Mouse (Mus musculus): ENCODE results near the gene Zfp622. TPM values are rescaled to one million over a fixed set of nuclear protein-coding genes. Genes with fewer than 3 reads are reported as not detected.

Zfp622 gene
- polyA plus RNA-seq, 1 experiment from 2014 or later = 34.4 TPM

DNA sequence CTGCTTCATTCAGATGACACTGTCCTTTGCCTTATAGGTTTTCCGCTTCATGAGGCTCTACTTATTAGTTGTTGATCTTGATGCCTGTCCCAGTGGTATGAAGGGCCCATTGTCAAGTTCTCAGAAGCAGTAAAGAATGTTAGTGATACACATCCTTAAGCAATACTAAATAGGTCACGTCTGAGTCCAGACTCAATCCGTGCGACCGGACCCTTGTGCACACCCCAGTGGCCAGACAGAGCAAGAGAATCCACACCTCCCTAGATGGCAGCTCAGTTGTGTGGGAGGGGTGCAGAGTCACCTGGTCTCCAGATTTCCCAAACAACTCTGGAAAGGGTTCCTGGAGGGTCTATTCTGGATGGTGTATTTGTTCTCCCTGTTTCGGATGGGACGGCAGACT is 37.7 kb upstream of the Zfp622 start:
- no peaks in the 10 kb centered on the region for H3K36me3 ChIP-seq (ENCODE audit: control insufficient read depth, insufficient read depth, low read length)
- 96% methylated on average over 7 of the region's 7 CpGs for WGBS
- no peak for ATAC-seq (ENCODE audit: insufficient number of reproducible peaks, low FRiP score, low TSS enrichment, low read depth)
- no peaks in the 10 kb centered on the region for H3K4me1 ChIP-seq (ENCODE audit: control insufficient read depth, insufficient read depth, low read length)
- H3K4me2 ChIP-seq (ENCODE audit: low read depth, severe bottlenecking) = no peak overlapping the region
- no peak overlapping the region for H3K27ac ChIP-seq (replicated peaks; ENCODE audit: low read depth, low read length)
- no peaks in the 10 kb centered on the region for H3K27me3 ChIP-seq (ENCODE audit: control insufficient read depth, insufficient read depth, low read length)
- H3K4me3 ChIP-seq (ENCODE audit: low read depth, low read length) = no peak overlapping the region
- no peak for DNase-seq (ENCODE audit: low spot score)
- H3K9me3 ChIP-seq (ENCODE audit: control insufficient read depth, low read length) = no peaks in the 10 kb centered on the region
- no peak overlapping the region for H3K9ac ChIP-seq (ENCODE audit: low read length)

DNA sequence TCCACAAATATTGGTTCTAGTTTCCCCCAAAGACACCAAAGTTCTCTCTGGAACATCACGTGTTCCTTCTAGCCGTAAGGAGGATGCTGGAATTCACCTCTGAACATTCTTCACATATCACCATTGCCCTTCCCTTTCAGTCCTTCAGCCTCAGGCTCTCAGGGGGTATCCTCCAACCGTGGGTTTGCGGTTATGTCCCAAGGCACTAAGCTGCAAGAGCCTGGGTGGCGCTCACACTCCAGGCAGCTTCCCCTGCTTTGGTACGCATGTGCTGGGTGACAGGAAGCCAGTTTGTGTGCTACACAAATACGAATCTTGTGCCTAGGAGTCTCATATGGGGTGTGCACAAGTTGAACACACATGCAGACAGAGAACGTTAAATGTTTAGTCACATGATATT is 36.8 kb upstream of the Zfp622 start:
- H3K9me3 ChIP-seq (ENCODE audit: control insufficient read depth, low read length) = no peaks in the 10 kb centered on the region
- H3K4me1 ChIP-seq (ENCODE audit: control insufficient read depth, insufficient read depth, low read length) = no peaks in the 10 kb centered on the region
- no peaks in the 10 kb centered on the region for H3K27me3 ChIP-seq (ENCODE audit: control insufficient read depth, insufficient read depth, low read length)
- 83% methylated on average over 8 of the region's 8 CpGs for WGBS
- H3K4me3 ChIP-seq (ENCODE audit: low read depth, low read length) = no peak overlapping the region
- no peak overlapping the region for H3K4me2 ChIP-seq (ENCODE audit: low read depth, severe bottlenecking)
- H3K36me3 ChIP-seq (ENCODE audit: control insufficient read depth, insufficient read depth, low read length) = no peaks in the 10 kb centered on the region
- no peak overlapping the region for H3K27ac ChIP-seq (replicated peaks; ENCODE audit: low read depth, low read length)
- H3K9ac ChIP-seq (ENCODE audit: low read length) = no peak overlapping the region
- no peak for ATAC-seq (ENCODE audit: insufficient number of reproducible peaks, low FRiP score, low TSS enrichment, low read depth)
- DNase-seq (ENCODE audit: low spot score) = no peak

DNA sequence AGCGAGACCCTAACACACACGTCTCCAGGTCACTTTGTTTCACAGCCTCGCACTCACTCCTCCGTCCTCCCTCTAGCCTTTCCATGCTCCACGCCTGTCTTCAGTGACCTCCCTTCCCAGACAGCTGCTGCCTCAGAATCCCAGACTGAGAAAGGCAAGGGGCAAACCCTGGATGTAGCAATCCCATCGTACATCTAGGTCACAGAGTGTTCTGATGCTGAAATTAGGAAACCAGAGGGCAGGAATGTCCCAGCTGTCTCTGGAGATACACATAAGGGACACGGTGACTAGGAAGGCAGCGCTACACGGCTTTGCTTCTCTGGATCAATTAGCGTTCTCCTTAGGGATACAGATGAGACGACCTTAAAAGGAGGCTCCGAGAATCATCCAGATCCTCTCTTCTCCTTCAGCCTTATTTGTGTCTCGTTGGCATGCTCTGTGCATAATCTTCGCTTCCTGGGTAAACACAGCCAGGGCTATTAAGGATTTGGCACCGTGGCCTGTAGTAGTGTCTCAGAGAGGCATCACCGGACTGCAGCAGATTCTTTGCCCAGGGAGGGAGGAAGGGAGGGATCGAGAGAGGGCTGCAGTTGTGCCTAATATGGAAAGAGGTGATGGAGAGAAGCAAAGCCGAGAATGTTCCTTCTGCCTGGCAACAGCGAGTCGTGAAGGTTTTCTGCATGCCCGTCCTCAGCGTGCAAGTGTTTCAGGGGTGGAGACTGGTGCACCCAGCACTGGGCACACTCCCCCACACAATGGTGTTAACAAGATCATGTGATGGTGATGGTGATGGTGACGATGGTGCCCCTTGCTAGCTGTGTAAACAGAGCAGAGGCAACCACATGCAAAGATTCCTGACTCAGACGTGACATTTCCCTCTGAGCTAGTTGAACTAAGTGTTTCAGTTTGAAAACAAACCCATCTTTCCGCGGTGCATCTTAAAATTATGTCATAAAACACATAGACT is 35.6 kb upstream of the Zfp622 start:
- Histone ChIP-seq H3K9me3 (ENCODE audit: control insufficient read depth, low read length) (no peaks in the 10 kb centered on the region), H3K9ac (ENCODE audit: low read length) (no peak overlapping the region), H3K4me2 (ENCODE audit: low read depth, severe bottlenecking) (no peak overlapping the region), H3K4me3 (ENCODE audit: low read depth, low read length) (no peak overlapping the region), H3K27ac (replicated peaks; ENCODE audit: low read depth, low read length) (no peak overlapping the region), H3K36me3 (ENCODE audit: control insufficient read depth, insufficient read depth, low read length) (no peaks in the 10 kb centered on the region), H3K27me3 (ENCODE audit: control insufficient read depth, insufficient read depth, low read length) (no peaks in the 10 kb centered on the region), H3K4me1 (ENCODE audit: control insufficient read depth, insufficient read depth, low read length) (no peaks in the 10 kb centered on the region)
- WGBS = 83% methylated on average over 26 of the region's 26 CpGs
- DNase-seq (ENCODE audit: low spot score) (no peak), ATAC-seq (ENCODE audit: insufficient number of reproducible peaks, low FRiP score, low TSS enrichment, low read depth) (no peak)

DNA sequence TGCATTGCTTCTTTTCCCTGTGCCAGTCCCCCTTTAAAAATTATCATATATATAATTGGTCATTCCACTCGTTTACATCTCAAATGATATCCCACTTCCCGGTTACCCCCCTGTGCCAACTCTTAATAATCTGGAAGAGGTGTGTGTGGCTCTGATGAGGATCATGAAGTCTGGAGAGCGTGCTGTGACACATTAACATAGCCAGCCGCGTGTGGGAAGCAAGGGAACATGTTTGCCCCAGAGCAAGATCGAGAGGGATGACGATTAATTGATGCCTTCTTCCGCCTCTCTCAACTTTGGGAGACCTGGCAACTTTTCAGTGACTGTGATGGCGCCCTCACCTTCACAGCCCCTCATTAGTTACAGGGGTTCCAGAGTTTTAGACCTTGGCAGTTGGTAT is 34.5 kb upstream of the Zfp622 start:
- Histone ChIP-seq H3K9ac (ENCODE audit: low read length) (no peak overlapping the region), H3K27ac (replicated peaks; ENCODE audit: low read depth, low read length) (no peak overlapping the region), H3K4me1 (ENCODE audit: control insufficient read depth, insufficient read depth, low read length) (no peaks in the 10 kb centered on the region), H3K27me3 (ENCODE audit: control insufficient read depth, insufficient read depth, low read length) (no peaks in the 10 kb centered on the region), H3K9me3 (ENCODE audit: control insufficient read depth, low read length) (no peaks in the 10 kb centered on the region), H3K4me3 (ENCODE audit: low read depth, low read length) (no peak overlapping the region), H3K36me3 (ENCODE audit: control insufficient read depth, insufficient read depth, low read length) (no peaks in the 10 kb centered on the region), H3K4me2 (ENCODE audit: low read depth, severe bottlenecking) (no peak overlapping the region)
- ATAC-seq (ENCODE audit: insufficient number of reproducible peaks, low FRiP score, low TSS enrichment, low read depth) (no peak), DNase-seq (ENCODE audit: low spot score) (no peak)
- 83% methylated on average over 9 of the region's 9 CpGs for WGBS

DNA sequence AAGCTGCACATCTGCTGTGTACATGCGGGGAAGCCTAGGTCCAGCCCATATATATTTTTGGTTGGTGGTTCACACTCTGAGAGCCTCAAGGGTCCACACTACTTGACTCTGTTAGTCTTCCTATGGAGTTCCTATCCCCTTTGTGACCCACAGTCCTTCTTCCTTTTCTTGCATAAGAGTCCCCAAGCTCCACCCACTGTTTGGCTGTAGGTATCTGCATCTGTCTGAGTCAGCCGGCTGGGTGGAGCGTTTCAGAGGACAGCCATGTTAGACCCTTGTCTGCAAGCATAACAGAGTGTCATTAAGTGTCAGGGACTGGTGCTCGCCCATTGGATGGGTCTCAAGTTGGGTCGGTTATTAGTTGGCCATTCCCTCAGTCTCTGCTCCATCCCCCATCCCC is 33.6 kb upstream of the Zfp622 start:
- no peaks in the 10 kb centered on the region for H3K9me3 ChIP-seq (ENCODE audit: control insufficient read depth, low read length)
- no peak overlapping the region for H3K4me2 ChIP-seq (ENCODE audit: low read depth, severe bottlenecking)
- no peak overlapping the region for H3K4me3 ChIP-seq (ENCODE audit: low read depth, low read length)
- no peak overlapping the region for H3K9ac ChIP-seq (ENCODE audit: low read length)
- no peak for DNase-seq (ENCODE audit: low spot score)
- H3K36me3 ChIP-seq (ENCODE audit: control insufficient read depth, insufficient read depth, low read length) = no peaks in the 10 kb centered on the region
- ATAC-seq (ENCODE audit: insufficient number of reproducible peaks, low FRiP score, low TSS enrichment, low read depth) = no peak
- H3K4me1 ChIP-seq (ENCODE audit: control insufficient read depth, insufficient read depth, low read length) = no peaks in the 10 kb centered on the region
- H3K27ac ChIP-seq (replicated peaks; ENCODE audit: low read depth, low read length) = no peak overlapping the region
- no peaks in the 10 kb centered on the region for H3K27me3 ChIP-seq (ENCODE audit: control insufficient read depth, insufficient read depth, low read length)
- WGBS = 82% methylated on average over 5 of the region's 5 CpGs

DNA sequence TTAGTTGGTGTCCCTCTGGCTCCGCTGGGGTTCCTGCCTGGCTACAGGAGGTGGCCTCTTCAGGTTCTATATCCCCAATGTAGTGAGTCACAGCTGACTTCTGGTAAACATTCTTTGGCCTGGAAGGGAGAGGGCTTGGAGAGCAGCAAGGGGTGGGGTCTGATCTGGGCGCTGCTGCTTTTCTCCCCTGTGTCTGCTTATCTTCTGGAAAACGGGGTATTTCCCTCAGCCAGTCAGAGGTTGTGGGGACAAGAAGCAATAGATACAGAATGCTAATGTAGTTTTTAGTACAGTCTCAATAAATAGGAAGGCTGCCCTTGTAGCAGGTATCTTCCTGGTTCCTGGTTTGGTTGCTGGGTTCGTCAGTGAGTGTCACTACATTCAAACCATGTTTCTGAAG is 33.1 kb upstream of the Zfp622 start:
- ATAC-seq (ENCODE audit: insufficient number of reproducible peaks, low FRiP score, low TSS enrichment, low read depth) = no peak
- Histone ChIP-seq H3K27me3 (ENCODE audit: control insufficient read depth, insufficient read depth, low read length) (no peaks in the 10 kb centered on the region), H3K27ac (replicated peaks; ENCODE audit: low read depth, low read length) (no peak overlapping the region), H3K4me2 (ENCODE audit: low read depth, severe bottlenecking) (no peak overlapping the region), H3K4me3 (ENCODE audit: low read depth, low read length) (no peak overlapping the region), H3K9ac (ENCODE audit: low read length) (no peak overlapping the region), H3K36me3 (ENCODE audit: control insufficient read depth, insufficient read depth, low read length) (no peaks in the 10 kb centered on the region), H3K9me3 (ENCODE audit: control insufficient read depth, low read length) (no peaks in the 10 kb centered on the region), H3K4me1 (ENCODE audit: control insufficient read depth, insufficient read depth, low read length) (no peaks in the 10 kb centered on the region)
- no peak for DNase-seq (ENCODE audit: low spot score)
- 82% methylated on average over 4 of the region's 4 CpGs for WGBS

DNA sequence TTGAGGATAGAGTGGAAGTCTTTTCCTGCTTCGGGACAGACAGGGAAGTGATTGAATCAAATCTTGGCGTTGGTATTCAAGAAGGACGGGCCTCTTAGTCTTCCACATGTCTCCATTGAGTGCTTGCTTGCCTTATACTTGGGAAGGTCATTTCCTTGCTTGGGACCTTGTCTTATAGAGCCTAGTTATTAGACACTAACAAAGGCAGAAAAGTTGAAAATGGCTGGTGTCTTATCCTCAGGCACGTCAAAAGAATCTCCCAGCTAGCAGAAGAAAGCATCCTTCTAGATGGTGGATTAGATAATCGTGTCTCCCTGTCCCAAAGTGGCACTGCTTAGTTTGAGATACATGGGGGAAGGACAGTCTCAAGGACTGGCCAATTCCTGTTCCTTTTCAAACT is 28.2 kb upstream of the Zfp622 start:
- Histone ChIP-seq H3K4me1 (ENCODE audit: control insufficient read depth, insufficient read depth, low read length) (no peaks in the 10 kb centered on the region), H3K9me3 (ENCODE audit: control insufficient read depth, low read length) (no peaks in the 10 kb centered on the region), H3K4me2 (ENCODE audit: low read depth, severe bottlenecking) (no peak overlapping the region), H3K27ac (replicated peaks; ENCODE audit: low read depth, low read length) (no peak overlapping the region), H3K27me3 (ENCODE audit: control insufficient read depth, insufficient read depth, low read length) (no peaks in the 10 kb centered on the region), H3K36me3 (ENCODE audit: control insufficient read depth, insufficient read depth, low read length) (no peaks in the 10 kb centered on the region), H3K4me3 (ENCODE audit: low read depth, low read length) (no peak overlapping the region), H3K9ac (ENCODE audit: low read length) (no peak overlapping the region)
- ATAC-seq (ENCODE audit: insufficient number of reproducible peaks, low FRiP score, low TSS enrichment, low read depth) (no peak), DNase-seq (ENCODE audit: low spot score) (no peak)
- 87% methylated on average over 5 of the region's 5 CpGs for WGBS

DNA sequence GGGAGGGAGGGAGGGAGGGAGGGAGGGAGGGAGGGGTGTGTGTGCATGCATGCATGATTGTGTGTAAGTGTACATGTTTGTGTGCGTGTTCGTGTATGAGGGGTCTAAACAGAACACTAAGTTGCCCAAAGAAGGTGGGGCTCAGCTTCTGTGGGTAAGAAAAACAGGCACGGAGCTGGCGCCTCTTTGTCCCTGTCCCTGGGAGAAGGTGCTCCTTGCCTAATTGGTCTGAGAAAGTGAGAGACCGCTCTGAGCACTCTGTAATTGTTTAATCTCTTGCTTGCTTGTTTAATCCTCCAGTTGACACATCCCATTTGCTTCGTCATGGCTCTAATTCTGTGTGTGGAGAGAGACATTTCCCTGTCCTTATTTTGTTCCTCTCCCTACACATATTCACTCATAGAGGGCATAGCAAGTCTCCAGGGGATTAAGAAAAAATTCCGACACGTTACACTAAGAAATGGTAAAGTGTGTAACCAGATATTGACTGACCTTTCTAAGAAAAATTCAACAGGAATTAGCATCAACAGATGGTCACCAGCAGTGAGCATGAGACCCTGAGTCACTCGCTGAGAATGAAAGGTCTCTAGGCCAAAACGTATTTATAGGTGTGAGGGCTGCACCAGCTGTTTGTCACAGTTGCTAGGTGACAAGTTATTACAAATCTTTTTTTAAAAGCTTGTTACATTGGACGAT is 27.6 kb upstream of the Zfp622 start:
- ATAC-seq (ENCODE audit: insufficient number of reproducible peaks, low FRiP score, low TSS enrichment, low read depth) = no peak

More for the DNA sequence above, 27.6 kb upstream of the Zfp622 start:
- Histone ChIP-seq H3K27me3 (ENCODE audit: control insufficient read depth, insufficient read depth, low read length) (no peaks in the 10 kb centered on the region), H3K9ac (ENCODE audit: low read length) (no peak overlapping the region), H3K27ac (replicated peaks; ENCODE audit: low read depth, low read length) (no peak overlapping the region), H3K4me1 (ENCODE audit: control insufficient read depth, insufficient read depth, low read length) (no peaks in the 10 kb centered on the region), H3K9me3 (ENCODE audit: control insufficient read depth, low read length) (no peaks in the 10 kb centered on the region), H3K4me2 (ENCODE audit: low read depth, severe bottlenecking) (no peak overlapping the region), H3K36me3 (ENCODE audit: control insufficient read depth, insufficient read depth, low read length) (no peaks in the 10 kb centered on the region), H3K4me3 (ENCODE audit: low read depth, low read length) (no peak overlapping the region)
- no peak for DNase-seq (ENCODE audit: low spot score)
- 58% methylated on average over 11 of the region's 11 CpGs for WGBS
